Comparison of ENCODE assay signal across 8 mouse cellular contexts in the genomic region with DNA sequence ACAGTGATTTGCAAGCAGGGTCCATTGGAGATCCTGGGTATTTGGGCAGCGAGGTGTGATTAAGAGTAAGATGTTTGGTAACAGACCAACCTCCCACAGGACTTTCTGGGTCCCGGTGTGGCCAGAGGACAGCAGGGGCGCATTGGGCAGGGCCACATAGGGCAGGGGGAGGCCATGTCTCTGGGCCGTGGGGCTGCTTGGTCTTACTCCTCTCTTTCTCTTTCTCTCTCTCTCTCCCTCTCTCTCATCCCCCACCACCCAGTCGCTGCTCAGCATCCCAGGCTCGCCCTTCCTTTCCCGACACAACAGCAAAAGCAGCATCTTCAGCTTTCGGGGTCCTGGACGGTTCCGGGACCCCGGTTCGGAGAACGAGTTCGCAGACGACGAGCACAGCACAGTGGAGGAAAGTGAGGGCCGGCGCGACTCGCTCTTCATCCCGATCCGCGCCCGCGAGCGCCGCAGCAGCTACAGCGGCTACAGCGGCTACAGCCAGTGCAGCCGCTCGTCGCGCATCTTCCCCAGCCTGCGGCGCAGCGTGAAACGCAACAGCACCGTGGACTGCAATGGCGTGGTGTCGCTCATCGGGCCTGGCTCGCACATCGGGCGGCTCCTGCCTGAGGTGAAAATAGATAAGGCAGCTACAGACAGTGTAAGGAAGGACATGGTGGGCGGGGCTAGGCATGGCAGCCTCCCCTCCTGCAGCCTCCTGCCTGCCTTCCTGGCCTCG.
DNase-seq lines count a peak whose midpoint lies in the region; ATAC-seq and TF ChIP-seq lines count a peak whose summit lies in the region.

No protein-coding gene starts in this region.

- H3K4me3 ChIP-seq in brown adipose tissue, adult 24 weeks (ENCODE audit: insufficient read depth, low read depth, low read length), result peak overlapping the region; percentile 53
- H3K4me3 ChIP-seq in heart, embryonic 11.5 days (ENCODE audit: low read depth, low read length), result peak overlapping the region; percentile 58
- H3K4me3 ChIP-seq in kidney, postnatal 0 days (replicated peaks; ENCODE audit: low read depth, low read length), result peak overlapping the region; percentile 48
- H3K4me3 ChIP-seq in lung, embryonic 16.5 days (ENCODE audit: low read length), result peak overlapping the region; percentile 60
- peak overlapping the region; percentile 47 for H3K4me3 ChIP-seq in olfactory bulb, adult 2 months (ENCODE audit: insufficient read depth, low read depth, low read length)

- peak; percentile 36 for DNase-seq in urinary bladder, adult 2 months (ENCODE audit: low spot score)
- DNase-seq in urinary bladder, postnatal 10 days (ENCODE audit: low spot score), result no peak
- peak; percentile 73 for DNase-seq in kidney, postnatal 0 days (ENCODE audit: low spot score)
- DNase-seq in c-Kit-positive CD71-positive TER-119-positive erythroid progenitor cells, embryonic 14.5 days (ENCODE audit: low spot score), result no peak

- no peaks in the 10 kb centered on the region for H3K4me1 ChIP-seq in brown adipose tissue, adult 24 weeks (ENCODE audit: control insufficient read depth, insufficient read depth, insufficient read length, low read length)
- H3K4me1 ChIP-seq in heart, embryonic 11.5 days (ENCODE audit: control insufficient read depth, insufficient read depth, low read length), result no peaks in the 10 kb centered on the region
- H3K4me1 ChIP-seq in kidney, postnatal 0 days (replicated peaks; ENCODE audit: insufficient read depth, low read length), result no peaks in the 10 kb centered on the region
- H3K4me1 ChIP-seq in lung, embryonic 16.5 days (replicated peaks; ENCODE audit: control insufficient read depth, insufficient read depth, low read length), result peaks cover 4% of the 10 kb centered on the region; the same call in 1 of the 2 replicates
- peaks cover 10% of the 10 kb centered on the region for H3K4me1 ChIP-seq in olfactory bulb, adult 2 months (ENCODE audit: control insufficient read depth, insufficient read depth, low read length)

- H3K36me3 ChIP-seq in heart, embryonic 11.5 days (ENCODE audit: control insufficient read depth, insufficient read depth, low read length), result no peaks in the 10 kb centered on the region
- H3K36me3 ChIP-seq in kidney, postnatal 0 days (ENCODE audit: insufficient read depth, low read length), result no peaks in the 10 kb centered on the region
- no peaks in the 10 kb centered on the region for H3K36me3 ChIP-seq in lung, embryonic 16.5 days (ENCODE audit: control insufficient read depth, insufficient read depth, low read length)

- ATAC-seq in heart, embryonic 11.5 days (replicated peaks; ENCODE audit: insufficient number of reproducible peaks, low FRiP score, low TSS enrichment), result peak; percentile 74
- peak; percentile 75; the same call in 1 of the 2 replicates for ATAC-seq in kidney, postnatal 0 days (replicated peaks; ENCODE audit: low FRiP score, low read depth)
- peak; percentile 75 for ATAC-seq in lung, embryonic 16.5 days (ENCODE audit: low read depth)

- peaks cover 11% of the 10 kb centered on the region; the same call in 1 of the 2 replicates for H3K27me3 ChIP-seq in heart, embryonic 11.5 days (ENCODE audit: control insufficient read depth, insufficient read depth, low read length)
- H3K27me3 ChIP-seq in kidney, postnatal 0 days (ENCODE audit: insufficient read depth, low read length), result no peaks in the 10 kb centered on the region
- peaks cover 18% of the 10 kb centered on the region for H3K27me3 ChIP-seq in lung, embryonic 16.5 days (ENCODE audit: control insufficient read depth, insufficient read depth, low read depth, low read length)

- WGBS in heart, embryonic 11.5 days (ENCODE audit: insufficient replicate concordance), result under 1% methylated on average over 46 of the region's 46 CpGs
- WGBS in kidney, postnatal 0 days, result 1% methylated on average over 46 of the region's 46 CpGs
- under 1% methylated on average over 45 of the region's 46 CpGs for WGBS in lung, embryonic 16.5 days
- 5% methylated on average over 46 of the region's 46 CpGs for WGBS in olfactory bulb, adult 2 months

- no peaks in the 10 kb centered on the region for H3K9me3 ChIP-seq in heart, embryonic 11.5 days (replicated peaks; ENCODE audit: control insufficient read depth, low read length)
- no peaks in the 10 kb centered on the region for H3K9me3 ChIP-seq in kidney, postnatal 0 days (replicated peaks; ENCODE audit: low read length)
- H3K9me3 ChIP-seq in lung, embryonic 16.5 days (ENCODE audit: control insufficient read depth, low read length), result no peaks in the 10 kb centered on the region

- peak overlapping the region; percentile 63 for H3K9ac ChIP-seq in heart, embryonic 11.5 days (ENCODE audit: low read depth, low read length)
- H3K9ac ChIP-seq in kidney, postnatal 0 days (ENCODE audit: low read depth, low read length), result peak overlapping the region; percentile 46; the same call in 1 of the 2 replicates
- H3K9ac ChIP-seq in lung, embryonic 16.5 days (ENCODE audit: low read length), result peak overlapping the region; percentile 56

- TF ChIP-seq POLR2A in olfactory bulb, adult 2 months (IDR thresholded peaks at IDR 0.05; ENCODE audit: insufficient read depth, low read depth, low read length), result no peak

- TF ChIP-seq CTCF in kidney, postnatal 0 days (IDR thresholded peaks at IDR 0.05; ENCODE audit: low read depth), result peak; percentile 40
- TF ChIP-seq CTCF in olfactory bulb, adult 2 months (IDR thresholded peaks at IDR 0.05; ENCODE audit: insufficient read depth, low read depth, low read length), result peak; percentile 40; the same call in 1 of the 2 replicates

- H3K27ac ChIP-seq in brown adipose tissue, adult 24 weeks (replicated peaks; ENCODE audit: low read depth, low read length), result no peak overlapping the region
- no peak overlapping the region for H3K27ac ChIP-seq in heart, embryonic 11.5 days (ENCODE audit: low read depth, low read length)
- H3K27ac ChIP-seq in kidney, postnatal 0 days, result no peak overlapping the region
- H3K27ac ChIP-seq in lung, embryonic 16.5 days (ENCODE audit: low read length), result no peak overlapping the region
- no peak overlapping the region for H3K27ac ChIP-seq in olfactory bulb, adult 2 months (ENCODE audit: insufficient read depth, low read depth, low read length)

- H3K4me2 ChIP-seq in heart, embryonic 11.5 days, result peak overlapping the region; percentile 88
- peak overlapping the region; percentile 93 for H3K4me2 ChIP-seq in kidney, postnatal 0 days (ENCODE audit: low read length)
- H3K4me2 ChIP-seq in lung, embryonic 16.5 days (ENCODE audit: low read depth, low read length), result peak overlapping the region; percentile 92

Comparison
In these comparisons a context has a peak if more than half of its experiments do, and no peak if none do; other contexts are left out.
1. DNase-seq: peak in urinary bladder, adult 2 months (single experiment) and kidney, postnatal 0 days (single experiment); none in urinary bladder, postnatal 10 days (single experiment) and c-Kit-positive CD71-positive TER-119-positive erythroid progenitor cells, embryonic 14.5 days (single experiment).
2. Peak in every context shown above with its lines, with median percentiles within 50 percentile points of each other: H3K4me3 ChIP-seq, ATAC-seq, H3K4me2 ChIP-seq and H3K9ac ChIP-seq.